Mouse (Mus musculus): ENCODE data around the gene Mmp19. TPM values are rescaled to one million over a fixed set of nuclear protein-coding genes. Genes with fewer than 3 reads are reported as not detected.

Gene Mmp19
- 55.3 and 57.0 TPM in 2 replicates for polyA plus RNA-seq (2012; rRNA removed; ENCODE audit: low replicate concordance)

GRCm38 (mm10) chr10:128790398-128791124, at the start of gene Mmp19:
Gene Mmp19 (plus strand): TSS chr10:128790910.

GRCm38 (mm10) chr10:128744680-128745601, 45.8 kb upstream of the Mmp19 start, which contains the start of gene Dgka:
Gene Dgka (minus strand): TSS chr10:128744855.

GRCm38 (mm10) chr10:128747646-128748251, 43.0 kb upstream of the Mmp19 start, which contains the start of gene Pym1:
Gene Pym1 (plus strand): TSS chr10:128747889.

GRCm38 (mm10) chr10:128803771-128804270, 13.1 kb downstream of the Mmp19 start, which contains the start of gene Dnajc14:
Gene Dnajc14 (plus strand): TSS chr10:128804062.

GRCm38 (mm10) chr10:128804271-128805091, 13.8 kb downstream of the Mmp19 start, which contains the start of gene Tmem198b:
Gene Tmem198b (minus strand): TSS chr10:128804370.

GRCm38 (mm10) chr10:128817033-128817432, 26.3 kb downstream of the Mmp19 start, which contains the start of gene Sarnp:
Gene Sarnp (plus strand): TSS chr10:128817333.

GRCm38 (mm10) chr10:128821358-128822056, 30.8 kb downstream of the Mmp19 start, which contains the start of gene Ormdl2:
Gene Ormdl2 (minus strand): TSS chr10:128821645.

Other genes starting within 250 kb of the Mmp19 start
- gene Zc3h10, start 243.1 kb upstream of the Mmp19 start, polyA plus RNA-seq (2012; rRNA removed; ENCODE audit: low replicate concordance) = 8.9 and 14.0 TPM in 2 replicates
- gene Rpl41, start 241.6 kb upstream of the Mmp19 start, polyA plus RNA-seq (2012; rRNA removed; ENCODE audit: low replicate concordance) = 1,421 and 2,770 TPM in 2 replicates
- 20.3 and 36.9 TPM in 2 replicates for gene Pa2g4, start 224.9 kb upstream of the Mmp19 start, polyA plus RNA-seq (2012; rRNA removed; ENCODE audit: low replicate concordance)
- 1.4 and 11.3 TPM in 2 replicates for gene Erbb3, start 201.3 kb upstream of the Mmp19 start, polyA plus RNA-seq (2012; rRNA removed; ENCODE audit: low replicate concordance)
- gene Rps26, start 164.2 kb upstream of the Mmp19 start, polyA plus RNA-seq (2012; rRNA removed; ENCODE audit: low replicate concordance) = 414 and 1,367 TPM in 2 replicates
- 0.50 and 4.4 TPM in 2 replicates for gene Ikzf4, start 144.9 kb upstream of the Mmp19 start, polyA plus RNA-seq (2012; rRNA removed; ENCODE audit: low replicate concordance)
- 19.1 and 20.1 TPM in 2 replicates for gene Suox, start 116.8 kb upstream of the Mmp19 start, polyA plus RNA-seq (2012; rRNA removed; ENCODE audit: low replicate concordance)
- gene Rab5b, start 94.6 kb upstream of the Mmp19 start, polyA plus RNA-seq (2012; rRNA removed; ENCODE audit: low replicate concordance) = 105 and 117 TPM in 2 replicates
- 1.7 and 1.8 TPM in 2 replicates for gene Pmel, start 86.7 kb upstream of the Mmp19 start, polyA plus RNA-seq (2012; rRNA removed; ENCODE audit: low replicate concordance)
- 28.8 and 36.7 TPM in 2 replicates for gene Cdk2, start 85.9 kb upstream of the Mmp19 start, polyA plus RNA-seq (2012; rRNA removed; ENCODE audit: low replicate concordance)
- 26.3 and 33.2 TPM in 2 replicates for gene Dgka, start 46.1 kb upstream of the Mmp19 start, polyA plus RNA-seq (2012; rRNA removed; ENCODE audit: low replicate concordance)
- 22.0 and 28.6 TPM in 2 replicates for gene Pym1, start 43.0 kb upstream of the Mmp19 start, polyA plus RNA-seq (2012; rRNA removed; ENCODE audit: low replicate concordance)
- 20.8 and 24.6 TPM in 2 replicates for gene Dnajc14, start 13.2 kb downstream of the Mmp19 start, polyA plus RNA-seq (2012; rRNA removed; ENCODE audit: low replicate concordance)
- gene Tmem198b, start 13.5 kb downstream of the Mmp19 start, polyA plus RNA-seq (2012; rRNA removed; ENCODE audit: low replicate concordance) = 32.5 and 77.6 TPM in 2 replicates
- gene Sarnp, start 26.4 kb downstream of the Mmp19 start, polyA plus RNA-seq (2012; rRNA removed; ENCODE audit: low replicate concordance) = 6.4 and 8.4 TPM in 2 replicates
- 62.6 and 75.6 TPM in 2 replicates for gene Ormdl2, start 30.7 kb downstream of the Mmp19 start, polyA plus RNA-seq (2012; rRNA removed; ENCODE audit: low replicate concordance)
- 3.2 and 15.4 TPM in 2 replicates for gene Gdf11, start 100.8 kb downstream of the Mmp19 start, polyA plus RNA-seq (2012; rRNA removed; ENCODE audit: low replicate concordance)
- gene Cd63, start 110.1 kb downstream of the Mmp19 start, polyA plus RNA-seq (2012; rRNA removed; ENCODE audit: low replicate concordance) = 121 and 308 TPM in 2 replicates
- gene Rdh5, start 132.0 kb downstream of the Mmp19 start, polyA plus RNA-seq (2012; rRNA removed; ENCODE audit: low replicate concordance) = 36.0 and 47.3 TPM in 2 replicates
- gene Bloc1s1, start 133.1 kb downstream of the Mmp19 start, polyA plus RNA-seq (2012; rRNA removed; ENCODE audit: low replicate concordance) = 237 and 349 TPM in 2 replicates
- 95.0 and 265 TPM in 2 replicates for gene Itga7, start 142.9 kb downstream of the Mmp19 start, polyA plus RNA-seq (2012; rRNA removed; ENCODE audit: low replicate concordance)
- 5.1 and 19.5 TPM in 2 replicates for gene Mettl7b, start 170.1 kb downstream of the Mmp19 start, polyA plus RNA-seq (2012; rRNA removed; ENCODE audit: low replicate concordance)
- gene Olfr9, start 198.5 kb downstream of the Mmp19 start, polyA plus RNA-seq (2012; rRNA removed; ENCODE audit: low replicate concordance) = not detected in 2 replicates
- not detected in 2 replicates for gene Olfr763, start 219.9 kb downstream of the Mmp19 start, polyA plus RNA-seq (2012; rRNA removed; ENCODE audit: low replicate concordance)
- gene Olfr764-ps1, start 249.0 kb downstream of the Mmp19 start, polyA plus RNA-seq (2012; rRNA removed; ENCODE audit: low replicate concordance) = not detected in 2 replicates

Data from subcutaneous adipose tissue, adult 2 months (tissue).